9 mouse cellular contexts compared by ENCODE assay signal in genomic region chr11:101479171-101479635, GRCm38 (mm10). TPM values are rescaled to one million over a fixed set of nuclear protein-coding genes. Genes with fewer than 3 reads are reported as not detected.
DNase-seq lines count a peak whose midpoint lies in the region; ATAC-seq lines count a peak whose summit lies in the region.
"Had no signal": no experiment of that assay in that cellular context is flagged by ENCODE, and none has a peak within 500 bp of the region (broad histone marks: within the 10 kb centered on the region; RNA-seq: fewer than 3 reads in every experiment).

No protein-coding gene starts in this region.

- H3K36me3 ChIP-seq in forebrain, embryonic 13.5 days (ENCODE audit: poor library complexity, severe bottlenecking): no peaks in the 10 kb centered on the region
- H3K36me3 ChIP-seq in liver, embryonic 11.5 days (ENCODE audit: control insufficient read depth, insufficient read depth, low read length): no peaks in the 10 kb centered on the region
- no peaks in the 10 kb centered on the region for H3K36me3 ChIP-seq in stomach, embryonic 16.5 days (ENCODE audit: control insufficient read depth, insufficient read depth, low read length)
- H3K36me3 ChIP-seq: limb, embryonic 15.5 days had no signal

- H3K27me3 ChIP-seq in forebrain, embryonic 13.5 days: no peaks in the 10 kb centered on the region
- H3K27me3 ChIP-seq in liver, embryonic 11.5 days (replicated peaks; ENCODE audit: control insufficient read depth, insufficient read depth, low read length): no peaks in the 10 kb centered on the region
- no peaks in the 10 kb centered on the region for H3K27me3 ChIP-seq in stomach, embryonic 16.5 days (ENCODE audit: control insufficient read depth, insufficient read depth, low read length)

- H3K9ac ChIP-seq in forebrain, embryonic 13.5 days: peak overlapping the region; percentile 57
- H3K9ac ChIP-seq in liver, embryonic 11.5 days (ENCODE audit: low read depth, low read length): no peak overlapping the region
- H3K9ac ChIP-seq in stomach, embryonic 16.5 days (ENCODE audit: low read length): peak overlapping the region; percentile 35; the same call in 1 of the 2 replicates
- H3K9ac ChIP-seq: limb, embryonic 15.5 days had no signal

- no peak for ATAC-seq in forebrain, embryonic 13.5 days
- ATAC-seq in liver, embryonic 11.5 days (replicated peaks; ENCODE audit: low FRiP score): no peak
- no peak for ATAC-seq in stomach, embryonic 16.5 days (ENCODE audit: insufficient read depth, low FRiP score)
- ATAC-seq in megakaryocyte-erythroid progenitor cell, adult 5-6 weeks (replicated peaks; ENCODE audit: low FRiP score, low TSS enrichment, poor library complexity, severe bottlenecking): no peak

- H3K4me3 ChIP-seq in forebrain, embryonic 13.5 days: peak overlapping the region; percentile 16; the same call in 1 of the 2 replicates
- no peak overlapping the region for H3K4me3 ChIP-seq in liver, embryonic 11.5 days (ENCODE audit: low read depth, low read length)
- H3K4me3 ChIP-seq in stomach, embryonic 16.5 days (replicated peaks; ENCODE audit: low read length): no peak overlapping the region
- H3K4me3 ChIP-seq: limb, embryonic 15.5 days had no signal

- peak overlapping the region; percentile 92 for H3K27ac ChIP-seq in forebrain, embryonic 13.5 days
- no peak overlapping the region for H3K27ac ChIP-seq in liver, embryonic 11.5 days (ENCODE audit: low read depth, low read length)
- H3K27ac ChIP-seq in stomach, embryonic 16.5 days (ENCODE audit: low read length): no peak overlapping the region
- H3K27ac ChIP-seq: limb, embryonic 15.5 days had no signal

- DNase-seq in right cerebral cortex, postnatal 10 days (ENCODE audit: low spot score in 2 of 2): peak; percentile 52 to 61
- DNase-seq in right cerebral cortex, postnatal 25 days: no peak
- no peak for DNase-seq in liver, embryonic 11.5 days (ENCODE audit: low spot score)
- DNase-seq in c-Kit-positive CD71-positive TER-119-positive erythroid progenitor cells, embryonic 14.5 days (ENCODE audit: low spot score): no peak
- DNase-seq in thymus, postnatal 36 days: no peak

- peaks cover 43% of the 10 kb centered on the region for H3K4me1 ChIP-seq in forebrain, embryonic 13.5 days
- H3K4me1 ChIP-seq in liver, embryonic 11.5 days (replicated peaks; ENCODE audit: control insufficient read depth, insufficient read depth, low read length): peaks cover 15% of the 10 kb centered on the region
- H3K4me1 ChIP-seq in stomach, embryonic 16.5 days (ENCODE audit: control insufficient read depth, insufficient read depth, low read length): peaks cover 8% of the 10 kb centered on the region

- H3K4me2 ChIP-seq in forebrain, embryonic 13.5 days: peak overlapping the region; percentile 52
- peak overlapping the region; percentile 49 for H3K4me2 ChIP-seq in liver, embryonic 11.5 days
- H3K4me2 ChIP-seq in stomach, embryonic 16.5 days (ENCODE audit: low read depth, low read length): peak overlapping the region; percentile 34; the same call in 1 of the 2 replicates
- H3K4me2 ChIP-seq: limb, embryonic 15.5 days had no signal

- H3K9me3 ChIP-seq in forebrain, embryonic 13.5 days (replicated peaks): no peaks in the 10 kb centered on the region
- no peaks in the 10 kb centered on the region for H3K9me3 ChIP-seq in liver, embryonic 11.5 days (ENCODE audit: control insufficient read depth, low read length)
- no peaks in the 10 kb centered on the region for H3K9me3 ChIP-seq in stomach, embryonic 16.5 days (replicated peaks; ENCODE audit: control insufficient read depth, low read length)
- H3K9me3 ChIP-seq: limb, embryonic 15.5 days had no signal

- WGBS in forebrain, embryonic 13.5 days: 1% methylated on average over 18 of the region's 18 CpGs
- 24% methylated on average over 18 of the region's 18 CpGs for WGBS in liver, embryonic 11.5 days
- 14% methylated on average over 18 of the region's 18 CpGs for WGBS in stomach, embryonic 16.5 days

RNA-seq across cellular contexts. Expression of gene Vat1, which starts 13.2 kb away (rescaled TPM):
- 61.3 and 67.0 TPM in 2 replicates for polyA plus RNA-seq in forebrain, embryonic 13.5 days (2015; fragmentation: Nextera tagmentation; extraction: Ambion mirVana)
- 16.8 and 19.5 TPM in 2 replicates for polyA plus RNA-seq in liver, embryonic 11.5 days (2014; fragmentation: Nextera tagmentation; extraction: Ambion mirVana)
- polyA plus RNA-seq in stomach, embryonic 16.5 days (2015; fragmentation: Nextera tagmentation; extraction: Ambion mirVana): 67.1 and 73.8 TPM in 2 replicates
- total RNA-seq in megakaryocyte-erythroid progenitor cell, adult 5-6 weeks (2014; fragmentation: Nextera tagmentation): 6.5 and 7.4 TPM in 2 replicates
- total RNA-seq in megakaryocyte-erythroid progenitor cell, adult 5-6 weeks (2017): 3.3 and 5.4 TPM in 2 replicates

RNA-seq across cellular contexts. Expression of gene Rnd2, which starts 14.4 kb away (rescaled TPM):
- 155 and 197 TPM in 2 replicates for polyA plus RNA-seq in forebrain, embryonic 13.5 days (2015; fragmentation: Nextera tagmentation; extraction: Ambion mirVana)
- 3.7 and 5.4 TPM in 2 replicates for polyA plus RNA-seq in liver, embryonic 11.5 days (2014; fragmentation: Nextera tagmentation; extraction: Ambion mirVana)
- polyA plus RNA-seq in stomach, embryonic 16.5 days (2015; fragmentation: Nextera tagmentation; extraction: Ambion mirVana): 10.7 and 11.9 TPM in 2 replicates
- 1.6 and 7.2 TPM in 2 replicates for total RNA-seq in megakaryocyte-erythroid progenitor cell, adult 5-6 weeks (2014; fragmentation: Nextera tagmentation)
- total RNA-seq in megakaryocyte-erythroid progenitor cell, adult 5-6 weeks (2017): 3.5 and 3.8 TPM in 2 replicates

RNA-seq across cellular contexts. Expression of gene Ifi35, which starts 31.0 kb away (rescaled TPM):
- 2.3 and 2.5 TPM in 2 replicates for polyA plus RNA-seq in forebrain, embryonic 13.5 days (2015; fragmentation: Nextera tagmentation; extraction: Ambion mirVana)
- polyA plus RNA-seq in liver, embryonic 11.5 days (2014; fragmentation: Nextera tagmentation; extraction: Ambion mirVana): 31.2 and 34.6 TPM in 2 replicates
- 26.3 and 26.8 TPM in 2 replicates for polyA plus RNA-seq in stomach, embryonic 16.5 days (2015; fragmentation: Nextera tagmentation; extraction: Ambion mirVana)
- 35.5 and 44.1 TPM in 2 replicates for total RNA-seq in megakaryocyte-erythroid progenitor cell, adult 5-6 weeks (2014; fragmentation: Nextera tagmentation)
- total RNA-seq in megakaryocyte-erythroid progenitor cell, adult 5-6 weeks (2017): 31.7 and 33.5 TPM in 2 replicates

RNA-seq across cellular contexts. Expression of gene Rpl27, which starts 37.1 kb away (rescaled TPM):
- 338 and 387 TPM in 2 replicates for polyA plus RNA-seq in forebrain, embryonic 13.5 days (2015; fragmentation: Nextera tagmentation; extraction: Ambion mirVana)
- polyA plus RNA-seq in liver, embryonic 11.5 days (2014; fragmentation: Nextera tagmentation; extraction: Ambion mirVana): 553 and 579 TPM in 2 replicates
- 241 and 276 TPM in 2 replicates for polyA plus RNA-seq in stomach, embryonic 16.5 days (2015; fragmentation: Nextera tagmentation; extraction: Ambion mirVana)
- total RNA-seq in megakaryocyte-erythroid progenitor cell, adult 5-6 weeks (2014; fragmentation: Nextera tagmentation): 1,243 and 1,644 TPM in 2 replicates
- total RNA-seq in megakaryocyte-erythroid progenitor cell, adult 5-6 weeks (2017): 3,990 and 4,375 TPM in 2 replicates

RNA-seq across cellular contexts. Expression of gene Ptges3l, which starts 54.1 kb away (rescaled TPM):
- 1.2 TPM in 2 replicates for polyA plus RNA-seq in forebrain, embryonic 13.5 days (2015; fragmentation: Nextera tagmentation; extraction: Ambion mirVana)
- polyA plus RNA-seq in liver, embryonic 11.5 days (2014; fragmentation: Nextera tagmentation; extraction: Ambion mirVana): 3.2 and 5.0 TPM in 2 replicates
- 16.3 and 26.9 TPM in 2 replicates for polyA plus RNA-seq in stomach, embryonic 16.5 days (2015; fragmentation: Nextera tagmentation; extraction: Ambion mirVana)
- not detected in 2 replicates for total RNA-seq in megakaryocyte-erythroid progenitor cell, adult 5-6 weeks (2014; fragmentation: Nextera tagmentation)
- not detected in 2 replicates for total RNA-seq in megakaryocyte-erythroid progenitor cell, adult 5-6 weeks (2017)

Comparison
In these comparisons a context has a peak if more than half of its experiments do, and no peak if none do; other contexts are left out.
1. DNase-seq: peak in right cerebral cortex, postnatal 10 days (2 of 2); none in right cerebral cortex, postnatal 25 days (single experiment), liver, embryonic 11.5 days (single experiment), c-Kit-positive CD71-positive TER-119-positive erythroid progenitor cells, embryonic 14.5 days (single experiment) and thymus, postnatal 36 days (0 of 2).
2. RNA of gene Rnd2, which starts 14.4 kb away (polyA plus RNA-seq): 155 to 197 TPM in forebrain, embryonic 13.5 days; 10.7 to 11.9 TPM in stomach, embryonic 16.5 days and 3.7 to 5.4 TPM in liver, embryonic 11.5 days; every median in the first group is over 10 times any median in the second.
3. Peak in every context shown above with its lines, with median percentiles within 50 percentile points of each other: H3K4me2 ChIP-seq.